Mouse (Mus musculus): Measurements from ENCODE around the gene Pbp2.

The Pbp2 gene

GRCm38 (mm10) chr6:135300469-135300868 is 9.7 kb downstream of the Pbp2 start:
- no peak for DNase-seq

GRCm38 (mm10) chr6:135299024-135299550 is 11.1 kb downstream of the Pbp2 start:
- no peak for DNase-seq

GRCm38 (mm10) chr6:135297570-135297969 is 12.6 kb downstream of the Pbp2 start:
- DNase-seq: no peak

GRCm38 (mm10) chr6:135296267-135296666 is 13.9 kb downstream of the Pbp2 start:
- peak; percentile 24 for DNase-seq

- no peak for DNase-seq
Measured at GRCm38 (mm10) chr6:135295082-135295861, 14.9 kb downstream of the Pbp2 start.

- DNase-seq: no peak
Measured at GRCm38 (mm10) chr6:135294150-135294549, 16.1 kb downstream of the Pbp2 start.

- DNase-seq: no peak
Measured at GRCm38 (mm10) chr6:135292391-135292790, 17.8 kb downstream of the Pbp2 start.

GRCm38 (mm10) chr6:135279856-135280255 is 30.3 kb downstream of the Pbp2 start:
- DNase-seq: no peak

GRCm38 (mm10) chr6:135279286-135279685 is 30.9 kb downstream of the Pbp2 start:
- DNase-seq: no peak

- no peak for DNase-seq
Measured at GRCm38 (mm10) chr6:135278302-135278701, 31.9 kb downstream of the Pbp2 start.

- DNase-seq: no peak
Measured at GRCm38 (mm10) chr6:135276474-135277295, 33.5 kb downstream of the Pbp2 start.

- no peak for DNase-seq
Measured at GRCm38 (mm10) chr6:135275231-135275630, 35.0 kb downstream of the Pbp2 start.

GRCm38 (mm10) chr6:135273066-135273465 is 37.1 kb downstream of the Pbp2 start:
- DNase-seq: peak; percentile 34

- DNase-seq: no peak
Measured at GRCm38 (mm10) chr6:135271761-135272160, 38.4 kb downstream of the Pbp2 start.

GRCm38 (mm10) chr6:135269626-135270025 is 40.6 kb downstream of the Pbp2 start:
- DNase-seq: no peak

GRCm38 (mm10) chr6:135268392-135268791 is 41.8 kb downstream of the Pbp2 start:
- DNase-seq: no peak

GRCm38 (mm10) chr6:135267221-135267620 is 43.0 kb downstream of the Pbp2 start:
- DNase-seq: peak; percentile 29

GRCm38 (mm10) chr6:135266056-135266455 is 44.1 kb downstream of the Pbp2 start:
- DNase-seq: no peak

- DNase-seq: no peak
Measured at GRCm38 (mm10) chr6:135264136-135264535, 46.1 kb downstream of the Pbp2 start.

GRCm38 (mm10) chr6:135262565-135262964 is 47.6 kb downstream of the Pbp2 start:
- DNase-seq: no peak

- DNase-seq: no peak
Measured at GRCm38 (mm10) chr6:135261124-135261523, 49.1 kb downstream of the Pbp2 start.

GRCm38 (mm10) chr6:135260435-135260834 is 49.8 kb downstream of the Pbp2 start:
- no peak for DNase-seq
